Mouse (Mus musculus): Measurements from ENCODE around the gene St8sia6. TPM values are rescaled to one million over a fixed set of nuclear protein-coding genes. Genes with fewer than 3 reads are reported as not detected.
"Not testable (repeated sequence)": the region's sequence is repeated elsewhere in the genome, so short reads cannot be mapped to it uniquely, and the experiment has no call there.

St8sia6 gene
- 1 to 10 TPM; 1.6 to 2.3 TPM for total RNA-seq (2021)

DNA sequence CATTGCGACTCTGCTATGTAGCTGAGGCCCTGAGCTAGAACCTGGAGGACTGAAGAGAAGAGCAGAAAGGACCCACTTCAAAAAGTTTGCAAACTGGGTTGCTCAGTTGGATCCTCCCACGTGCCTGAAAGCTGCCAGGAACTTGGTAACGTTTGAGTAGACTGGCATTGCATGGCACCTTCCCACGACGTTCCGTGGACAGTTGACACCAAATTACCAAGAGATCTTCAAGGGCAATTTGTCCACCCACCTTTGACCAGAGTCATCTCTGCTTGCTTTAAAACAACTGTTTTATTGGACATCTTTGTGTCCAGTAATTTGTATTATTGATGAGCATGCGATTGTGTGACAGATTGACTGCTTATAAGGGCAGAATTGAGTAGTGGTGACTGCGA is at the start of gene St8sia6:
Gene St8sia6 (minus strand): TSS at position 96 of the 395 bp plus-strand sequence.
- intact Hi-C loops (cut with DNase I): loop anchor here (10.0 kb wide), 1 partner anchor 119 kb away; no protein-coding TSS in a partner anchor
- DNase-seq (ENCODE audit: low spot score): no peak

DNA sequence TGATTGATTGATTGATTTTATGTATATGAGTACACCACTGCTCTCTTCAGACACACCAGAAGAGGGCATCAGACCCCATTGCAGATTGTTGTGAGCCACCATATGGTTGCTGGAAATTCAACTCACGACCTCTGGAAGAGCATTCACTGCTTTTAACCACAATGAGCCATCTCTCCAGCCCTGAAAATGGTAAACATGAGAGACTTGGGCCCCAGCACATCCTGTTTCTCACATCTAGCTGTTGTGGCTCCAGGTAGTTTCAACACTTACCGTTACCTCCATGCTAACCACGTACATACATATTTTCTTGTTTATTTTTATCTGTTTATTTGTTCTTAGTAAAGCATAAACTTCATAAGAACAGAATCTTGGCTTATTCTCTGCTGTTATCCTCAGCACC is 42.4 kb upstream of the St8sia6 start:
- intact Hi-C loops (cut with DNase I): no loop called here
- no peak for DNase-seq (ENCODE audit: low spot score)

DNA sequence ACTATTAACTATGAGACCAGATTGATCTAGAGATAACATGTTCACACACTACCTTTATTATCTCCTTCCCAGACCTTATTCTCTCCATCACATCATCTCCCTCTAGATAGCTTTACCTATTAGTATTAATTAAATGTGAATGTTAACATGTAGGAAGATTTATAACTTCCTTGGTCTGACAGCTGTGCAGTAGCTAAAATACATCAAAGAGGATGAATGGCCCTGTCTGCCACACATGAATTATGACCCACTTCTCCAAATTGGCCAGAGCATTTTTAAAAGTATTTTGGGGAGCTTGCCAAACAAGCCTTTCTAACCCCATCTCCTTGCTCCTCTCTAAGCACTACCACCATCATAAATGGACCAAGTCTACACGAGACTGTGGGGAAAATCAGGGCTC is 41.1 kb upstream of the St8sia6 start:
- intact Hi-C loops (cut with DNase I): no loop called here

DNA sequence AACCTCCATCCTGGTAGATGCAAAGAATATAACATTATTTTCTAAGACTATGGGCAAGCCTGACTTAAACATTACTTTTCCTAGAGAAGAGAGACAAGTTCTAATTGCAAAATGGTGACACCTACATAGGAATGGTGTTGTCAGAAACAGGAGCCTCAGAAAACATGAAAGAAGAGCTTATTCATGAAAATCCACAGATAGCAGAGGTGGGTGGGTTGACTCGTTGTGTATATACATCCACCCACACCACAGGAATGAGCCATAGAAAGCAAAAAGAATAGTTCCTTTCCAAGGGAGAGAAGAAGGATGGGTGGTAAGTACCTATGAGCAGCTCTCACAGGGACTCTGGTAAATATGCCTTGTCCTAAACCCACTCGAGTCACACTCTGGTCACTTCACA is 22.8 kb upstream of the St8sia6 start:
- intact Hi-C loops (cut with DNase I): no loop called here

More for the DNA sequence above, 41.1 kb upstream of the St8sia6 start:
- DNase-seq (ENCODE audit: low spot score): no peak

DNA sequence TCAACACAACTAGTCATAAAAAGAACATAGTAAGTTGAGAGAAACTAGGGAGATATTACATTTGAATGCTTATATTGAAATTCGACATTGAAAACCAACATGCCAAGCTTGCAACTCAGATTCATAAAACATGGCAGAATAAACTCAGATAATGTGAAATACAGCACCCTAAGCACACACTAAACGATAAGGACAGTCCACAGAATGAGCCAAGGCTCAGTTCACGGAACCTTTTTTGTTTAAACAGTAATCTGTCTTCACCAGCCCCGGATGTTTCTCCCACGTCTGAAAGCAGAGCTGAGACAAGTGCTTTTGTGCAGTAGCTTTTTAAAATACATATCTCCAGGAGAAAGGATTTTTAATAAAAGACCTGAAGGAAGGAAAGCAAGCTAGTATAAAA is 14.7 kb upstream of the St8sia6 start:
- intact Hi-C loops (cut with DNase I): no loop called here
- no peak for DNase-seq (ENCODE audit: low spot score)

More for the DNA sequence above, 22.8 kb upstream of the St8sia6 start:
- DNase-seq (ENCODE audit: low spot score): no peak

DNA sequence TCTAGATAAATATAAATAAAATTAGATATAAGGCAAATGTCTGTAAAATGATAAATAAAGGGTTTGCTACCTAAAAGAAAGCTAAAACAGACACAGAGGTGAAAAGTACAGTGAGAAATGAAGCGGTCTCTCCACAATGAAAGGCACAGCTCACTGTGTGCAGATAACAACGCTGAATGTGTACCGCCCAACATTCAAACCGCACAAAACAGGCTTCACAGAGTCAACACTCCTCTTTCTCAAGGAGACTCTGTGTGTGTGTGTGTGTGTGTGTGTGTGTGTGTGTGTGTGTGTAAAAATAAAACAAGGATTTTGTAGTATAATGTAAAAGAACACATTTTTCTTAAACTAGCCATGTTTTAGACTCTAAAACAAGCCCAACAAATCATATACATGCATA is 14.1 kb upstream of the St8sia6 start:
- intact Hi-C loops (cut with DNase I): no loop called here
- DNase-seq (ENCODE audit: low spot score): no peak

DNA sequence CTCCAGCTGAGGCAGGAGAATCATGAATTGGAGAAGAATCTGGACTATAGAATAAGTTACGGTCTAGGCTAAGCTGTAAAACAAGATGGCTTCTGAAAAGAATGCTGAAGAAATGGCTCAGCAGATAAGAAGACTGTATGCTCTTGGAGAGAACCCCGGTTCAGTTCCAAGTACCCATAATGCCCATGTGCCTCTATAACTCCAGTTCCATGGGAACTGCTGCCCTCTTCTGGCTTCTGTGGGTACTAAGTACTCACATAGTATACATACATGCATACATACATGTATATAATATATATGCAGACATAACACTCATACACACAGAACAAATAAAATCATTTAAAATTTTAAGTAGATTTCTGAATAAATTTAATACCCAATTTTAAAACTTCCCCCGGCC is 12.3 kb upstream of the St8sia6 start:
- DNase-seq (ENCODE audit: low spot score): no peak
- intact Hi-C loops (cut with DNase I): no loop called here

DNA sequence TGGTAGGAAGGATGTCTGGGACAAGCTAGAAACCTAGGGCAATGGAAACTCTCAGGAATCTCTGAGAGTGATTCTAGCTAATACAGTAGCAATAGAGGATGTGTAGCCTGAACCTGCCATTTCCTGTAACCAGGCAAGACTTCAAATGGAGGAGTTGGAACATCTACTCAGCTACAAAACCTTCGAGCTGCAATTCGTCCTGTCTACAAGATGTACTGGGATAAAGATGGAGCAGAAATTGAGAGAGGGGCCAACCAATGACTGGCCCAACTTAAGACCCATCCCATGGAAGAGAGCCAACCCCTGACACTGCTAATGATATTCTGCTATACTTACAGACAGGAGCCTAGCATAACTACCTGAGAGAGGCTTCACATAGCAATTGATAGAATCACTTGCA is 6.8 kb upstream of the St8sia6 start:
- intact Hi-C loops (cut with DNase I): no loop called here
- no peak for DNase-seq (ENCODE audit: low spot score)

DNA sequence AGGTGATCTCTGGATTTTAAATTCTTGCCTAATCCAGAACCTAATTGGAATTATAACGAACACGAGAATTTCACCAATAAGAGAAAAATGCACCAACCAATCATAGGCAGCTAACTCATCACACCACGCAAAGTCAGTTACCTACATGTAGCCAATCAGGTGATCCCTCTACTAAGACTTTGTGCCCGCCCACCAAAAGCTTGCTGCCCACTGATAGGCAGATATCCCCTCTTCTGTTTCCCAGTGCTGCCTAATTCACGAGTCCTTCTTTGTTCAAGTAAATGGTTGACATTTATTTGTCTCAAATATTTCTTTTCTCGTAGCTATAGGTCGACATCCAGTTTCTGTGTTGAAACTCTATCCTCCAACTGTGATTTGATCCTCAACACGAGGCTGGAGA is 582 bp upstream of the St8sia6 start:
- intact Hi-C loops (cut with DNase I): loop anchor here (10.0 kb wide), 1 partner anchor 120 kb away; no protein-coding TSS in a partner anchor
- DNase-seq (ENCODE audit: low spot score): no peak

DNA sequence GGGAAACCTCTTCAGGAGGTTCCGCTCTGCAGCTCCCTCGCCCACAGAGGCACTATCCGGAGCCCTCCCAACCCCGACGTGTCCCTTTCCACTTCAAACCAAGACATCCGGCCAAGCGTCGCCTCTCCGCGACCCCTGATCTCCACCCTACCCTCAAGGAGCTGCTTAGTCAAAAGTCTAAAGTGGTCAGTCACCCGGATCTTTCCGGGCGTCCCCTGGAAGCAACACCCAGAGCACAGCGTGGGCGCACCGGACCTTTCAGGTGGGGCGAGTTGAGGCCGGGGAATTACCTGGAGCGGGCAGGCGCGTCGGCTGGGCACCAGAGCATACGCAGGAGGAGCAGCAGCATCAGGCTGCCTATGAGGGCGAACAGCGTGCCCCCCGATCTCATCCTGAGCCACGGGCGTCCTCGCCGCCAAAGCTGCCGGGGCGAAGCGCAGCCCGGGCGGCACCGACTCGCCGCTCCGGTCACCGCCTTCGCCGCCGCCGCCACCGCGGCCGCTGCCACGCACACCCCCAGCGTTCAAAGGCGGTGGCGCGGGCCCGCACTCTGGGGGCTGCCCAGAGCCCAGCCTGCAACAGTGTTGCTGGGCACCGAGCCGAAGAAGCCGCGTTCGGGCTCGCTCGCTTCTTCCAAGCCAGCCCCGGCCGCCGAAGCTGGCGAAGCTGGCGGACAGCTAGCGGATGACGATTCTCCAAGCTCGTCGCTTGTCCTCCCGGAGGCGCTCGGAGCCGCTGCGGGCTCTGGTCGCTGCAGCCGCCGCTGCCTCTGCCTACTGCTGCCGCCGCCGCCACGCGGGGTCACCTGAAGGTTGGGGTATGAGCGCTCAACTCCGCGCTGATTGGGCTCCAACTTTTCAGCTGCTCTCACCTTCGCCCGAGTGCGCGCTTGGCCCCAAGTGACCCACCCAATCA is 553 bp downstream of the St8sia6 start:
- peak; percentile 1 for DNase-seq (ENCODE audit: low spot score)
- intact Hi-C loops (cut with DNase I): loop anchor here (10.0 kb wide), 1 partner anchor 119 kb away; no protein-coding TSS in a partner anchor

DNA sequence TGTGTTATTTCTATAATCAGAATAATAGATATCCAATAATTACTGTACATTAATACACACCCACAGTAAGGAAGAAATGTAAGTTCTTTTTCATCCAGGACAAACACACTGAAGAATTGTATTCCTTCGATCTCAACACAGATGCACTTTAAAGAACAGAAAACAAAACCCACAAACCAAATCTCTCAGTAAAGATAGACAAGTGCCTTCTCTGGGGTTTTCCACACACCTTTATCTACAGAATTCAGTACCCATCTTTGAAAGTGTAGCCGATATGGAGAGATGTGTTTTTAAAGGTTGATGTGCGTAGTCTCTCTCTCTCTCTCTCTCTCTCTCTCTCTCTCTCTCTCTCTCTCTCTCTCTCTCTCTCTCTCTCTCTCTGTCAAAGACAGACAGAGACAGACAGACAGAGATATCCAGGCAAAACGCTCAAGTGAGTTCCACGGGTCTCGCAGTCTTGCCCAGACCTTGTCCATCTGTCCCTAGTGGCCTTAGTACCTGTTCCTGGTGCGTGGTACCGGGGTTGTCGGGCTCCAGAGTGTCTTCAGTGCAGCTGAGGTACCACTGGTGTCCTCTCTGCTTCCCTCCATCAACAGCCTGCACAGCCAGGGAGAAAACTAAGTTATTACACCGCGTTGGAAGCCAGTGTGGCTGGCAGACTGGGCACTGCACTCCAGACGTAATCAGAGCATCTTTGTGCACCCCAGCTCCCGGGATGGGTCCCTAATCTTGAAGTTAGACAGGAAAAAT is 1.4 kb downstream of the St8sia6 start:
- intact Hi-C loops (cut with DNase I): loop anchor here (10.0 kb wide), 1 partner anchor 118 kb away; no protein-coding TSS in a partner anchor
- no peak for DNase-seq (ENCODE audit: low spot score)

DNA sequence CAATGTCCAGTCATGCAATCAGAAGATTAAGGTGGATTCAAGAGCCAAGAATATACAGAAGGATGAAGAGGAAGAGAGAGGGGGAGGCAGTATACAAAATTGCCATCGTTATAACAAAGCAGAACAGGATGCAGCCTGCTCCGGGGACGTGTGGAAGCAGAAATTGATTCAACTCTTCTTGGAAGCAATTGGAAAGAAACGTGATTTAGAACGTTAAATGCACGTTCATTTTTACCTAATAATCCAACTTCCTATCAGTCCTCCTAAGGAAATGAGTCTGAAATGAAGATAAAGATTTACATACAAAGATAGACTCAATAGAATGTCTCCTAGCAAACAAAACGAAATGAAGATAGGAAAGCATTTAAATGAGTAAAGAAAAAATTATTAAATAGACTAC is 2.3 kb downstream of the St8sia6 start:
- intact Hi-C loops (cut with DNase I): loop anchor here (10.0 kb wide), 1 partner anchor 117 kb away; no protein-coding TSS in a partner anchor
- DNase-seq (ENCODE audit: low spot score): no peak

DNA sequence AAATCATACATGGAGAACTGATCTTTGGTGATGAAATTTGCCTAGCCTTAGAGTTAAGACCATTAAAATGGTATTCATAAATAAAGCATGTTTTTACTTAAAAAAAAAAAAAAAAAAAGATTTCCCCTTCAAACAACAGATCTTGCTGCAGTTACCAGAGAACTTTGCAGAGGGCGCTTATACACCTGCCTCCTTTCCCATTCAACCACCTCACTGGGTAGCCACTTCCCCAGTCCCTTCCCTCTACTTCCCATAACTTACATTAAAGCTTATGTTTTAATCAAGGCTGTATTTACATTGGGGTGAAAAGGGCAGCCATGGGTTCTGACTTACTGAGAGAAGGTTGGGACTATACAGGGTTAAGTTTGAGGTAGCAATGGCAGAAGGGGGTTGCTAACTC is 4.5 kb downstream of the St8sia6 start:
- intact Hi-C loops (cut with DNase I): no loop called here
- DNase-seq (ENCODE audit: low spot score): no peak

DNA sequence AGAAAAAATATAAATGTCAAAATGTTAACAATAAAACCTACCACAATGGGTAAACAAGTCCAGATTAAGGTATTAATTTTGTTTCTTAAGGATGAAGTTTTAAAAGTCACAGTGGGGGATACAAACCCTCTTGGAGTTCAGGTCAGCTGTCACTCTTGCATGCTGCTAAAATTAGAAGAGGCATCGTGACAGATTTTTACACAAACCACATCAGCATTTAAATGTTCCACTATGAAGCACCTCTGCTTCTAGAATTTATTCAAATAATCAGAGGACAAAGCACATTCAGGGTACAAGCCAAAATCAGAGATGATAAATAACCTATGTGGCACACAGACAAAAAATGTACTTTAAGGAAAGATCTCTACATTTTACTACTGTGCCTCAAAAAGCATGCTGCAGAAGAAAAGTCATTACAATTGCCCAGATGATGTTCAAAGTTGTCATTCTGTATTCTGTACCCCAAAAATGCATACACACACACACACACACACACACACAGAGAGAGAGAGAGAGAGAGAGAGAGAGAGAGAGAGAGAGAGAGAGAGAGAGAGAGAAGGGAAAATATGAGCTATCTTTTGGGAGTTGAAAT is 7.2 kb downstream of the St8sia6 start:
- DNase-seq (ENCODE audit: low spot score): no peak
- intact Hi-C loops (cut with DNase I): no loop called here

DNA sequence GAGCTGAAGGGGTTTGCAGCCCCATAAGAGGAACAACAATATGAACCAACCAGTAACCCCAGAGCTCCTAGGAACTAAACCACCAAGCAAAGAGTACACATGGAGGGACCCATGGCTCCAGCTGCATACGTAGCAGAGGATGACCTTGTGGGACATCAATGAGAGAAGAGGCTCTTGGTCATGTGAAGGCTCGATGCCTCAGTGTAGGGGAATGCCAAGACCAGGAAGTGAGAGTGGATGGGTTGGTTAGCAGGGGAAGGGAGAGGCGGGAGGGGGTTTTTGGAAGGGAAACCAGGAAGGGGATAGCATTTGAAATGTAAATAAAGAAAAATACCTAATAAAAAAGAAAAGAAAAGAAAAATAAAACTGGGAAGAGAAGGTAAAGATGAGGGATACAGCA is 7.9 kb downstream of the St8sia6 start:
- DNase-seq (ENCODE audit: low spot score); intact Hi-C loops (cut with DNase I): not testable (repeated sequence)

DNA sequence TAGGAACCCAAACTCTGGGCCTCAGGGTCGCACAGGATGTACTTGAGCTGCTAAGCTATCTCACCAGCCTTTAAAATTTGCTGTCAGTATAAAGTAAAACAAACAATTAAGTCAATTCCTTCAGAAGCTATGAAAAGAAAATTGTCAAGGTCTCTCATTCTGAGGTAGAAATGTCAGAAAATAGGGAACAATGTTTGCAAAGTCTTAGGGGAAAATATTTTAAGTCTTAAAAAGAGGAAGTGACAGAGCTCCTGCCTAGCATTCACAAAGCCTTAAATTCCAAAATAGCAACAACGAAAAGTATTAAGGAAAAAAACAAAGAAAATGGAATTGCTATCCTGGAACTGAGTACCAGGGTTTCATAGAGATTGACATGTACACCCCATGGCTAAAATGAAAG is 8.6 kb downstream of the St8sia6 start:
- intact Hi-C loops (cut with DNase I): no loop called here
- DNase-seq (ENCODE audit: low spot score): no peak

DNA sequence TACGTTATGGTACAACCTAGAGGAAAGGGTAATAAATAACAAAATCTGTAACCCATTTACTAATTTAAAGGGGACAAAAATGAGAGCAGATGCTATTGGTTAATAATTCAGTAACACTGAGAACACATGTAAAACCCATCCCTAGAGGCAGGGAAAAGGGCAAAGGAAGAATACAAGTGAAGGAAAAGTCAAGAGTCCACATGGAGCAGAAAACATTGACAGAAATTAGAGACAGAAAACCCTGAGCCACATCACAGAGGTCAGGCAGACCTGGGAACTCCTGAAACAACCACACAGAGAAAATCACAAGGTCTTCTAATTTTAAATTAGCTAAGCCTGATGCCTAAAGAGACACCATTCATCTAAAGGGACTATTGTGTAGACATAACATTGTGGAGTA is 9.4 kb downstream of the St8sia6 start:
- intact Hi-C loops (cut with DNase I): no loop called here
- DNase-seq (ENCODE audit: low spot score): no peak

DNA sequence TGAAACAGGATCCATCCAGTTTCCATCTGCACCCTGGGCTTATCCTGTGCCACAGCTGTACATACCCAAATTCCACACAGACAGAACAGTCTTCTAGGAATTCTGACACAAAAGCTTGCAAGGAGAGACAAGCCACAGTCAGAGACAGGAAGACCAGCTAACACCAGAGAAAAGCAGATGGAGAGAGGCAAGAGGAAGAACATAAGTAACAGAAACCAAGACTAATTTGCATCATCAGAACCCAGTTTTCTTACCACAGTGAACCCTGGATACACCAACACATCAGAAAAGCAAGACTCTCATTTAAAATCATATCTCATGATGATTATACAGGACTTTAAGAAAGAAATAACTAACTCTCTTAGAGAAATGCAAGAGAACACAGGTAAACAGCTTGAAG is 16.8 kb downstream of the St8sia6 start:
- DNase-seq (ENCODE audit: low spot score): no peak
- intact Hi-C loops (cut with DNase I): no loop called here

DNA sequence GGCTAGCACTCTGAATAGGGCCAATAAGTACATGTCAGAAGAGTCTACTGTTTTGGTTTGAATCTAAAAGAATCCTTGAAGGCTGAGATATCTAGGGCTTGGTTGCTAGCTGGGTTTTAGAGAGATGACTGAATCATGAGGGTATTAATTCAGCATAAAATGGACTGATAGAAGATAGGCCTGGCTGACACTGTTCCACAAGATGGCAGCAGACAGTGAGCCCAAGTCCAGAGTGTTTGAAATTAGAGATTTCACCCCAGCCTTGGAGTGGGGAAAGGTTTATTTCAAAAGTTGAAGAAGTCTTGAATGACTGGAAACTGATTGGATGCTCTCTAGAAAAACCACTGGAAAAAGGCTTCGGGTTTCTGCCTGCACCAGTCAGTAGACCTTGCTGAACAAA is 17.4 kb downstream of the St8sia6 start:
- no peak for DNase-seq (ENCODE audit: low spot score)
- intact Hi-C loops (cut with DNase I): no loop called here

DNA sequence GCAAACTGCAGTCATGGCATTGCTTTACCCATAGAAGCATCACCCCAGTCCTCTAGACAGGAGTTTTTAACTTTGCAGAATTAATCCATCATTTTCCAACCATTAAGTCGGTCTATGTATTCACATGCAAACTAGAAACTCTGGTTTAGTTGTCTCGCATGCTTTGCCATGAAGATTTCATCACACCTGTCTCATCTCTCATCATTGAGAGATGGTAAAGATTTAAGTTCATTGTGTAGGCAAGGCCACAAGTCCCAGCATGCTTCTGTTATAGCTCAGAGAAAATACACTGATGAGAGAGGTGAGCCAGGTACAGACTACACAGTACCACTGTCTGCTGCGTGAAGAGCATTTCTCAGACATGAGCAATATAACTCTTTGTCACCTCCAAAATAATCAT is 18.8 kb downstream of the St8sia6 start:
- intact Hi-C loops (cut with DNase I): no loop called here
- DNase-seq (ENCODE audit: low spot score): no peak

DNA sequence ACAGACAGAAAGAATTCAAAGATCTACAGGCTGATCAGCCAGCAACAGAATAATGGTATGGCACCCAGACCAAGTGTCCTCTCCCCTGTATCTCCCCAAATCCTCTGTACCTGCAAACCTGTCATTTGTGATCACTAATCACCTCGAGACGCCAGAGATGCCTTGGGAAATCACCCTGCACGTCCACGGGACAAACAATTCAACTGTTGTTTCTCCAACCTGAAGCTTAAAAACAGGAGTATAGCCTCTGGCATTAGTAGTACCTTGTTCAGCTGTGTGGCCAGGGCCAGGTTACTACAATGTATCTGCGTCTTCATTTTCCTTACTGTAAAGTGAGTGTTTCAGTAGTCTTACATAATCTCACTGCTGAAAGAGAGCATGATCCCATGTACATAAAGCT is 25.3 kb downstream of the St8sia6 start:
- no peak for DNase-seq (ENCODE audit: low spot score)
- intact Hi-C loops (cut with DNase I): no loop called here
